Mouse (Mus musculus): ENCODE measurements around the gene Ppp2r5e. TPM values are rescaled to one million over a fixed set of nuclear protein-coding genes. Genes with fewer than 3 reads are reported as not detected.

Gene Ppp2r5e
- total RNA-seq (2023; ENCODE audit: inconsistent age), result 55.1 to 65.4 TPM (median 57.9 TPM) in 4 replicates

DNA sequence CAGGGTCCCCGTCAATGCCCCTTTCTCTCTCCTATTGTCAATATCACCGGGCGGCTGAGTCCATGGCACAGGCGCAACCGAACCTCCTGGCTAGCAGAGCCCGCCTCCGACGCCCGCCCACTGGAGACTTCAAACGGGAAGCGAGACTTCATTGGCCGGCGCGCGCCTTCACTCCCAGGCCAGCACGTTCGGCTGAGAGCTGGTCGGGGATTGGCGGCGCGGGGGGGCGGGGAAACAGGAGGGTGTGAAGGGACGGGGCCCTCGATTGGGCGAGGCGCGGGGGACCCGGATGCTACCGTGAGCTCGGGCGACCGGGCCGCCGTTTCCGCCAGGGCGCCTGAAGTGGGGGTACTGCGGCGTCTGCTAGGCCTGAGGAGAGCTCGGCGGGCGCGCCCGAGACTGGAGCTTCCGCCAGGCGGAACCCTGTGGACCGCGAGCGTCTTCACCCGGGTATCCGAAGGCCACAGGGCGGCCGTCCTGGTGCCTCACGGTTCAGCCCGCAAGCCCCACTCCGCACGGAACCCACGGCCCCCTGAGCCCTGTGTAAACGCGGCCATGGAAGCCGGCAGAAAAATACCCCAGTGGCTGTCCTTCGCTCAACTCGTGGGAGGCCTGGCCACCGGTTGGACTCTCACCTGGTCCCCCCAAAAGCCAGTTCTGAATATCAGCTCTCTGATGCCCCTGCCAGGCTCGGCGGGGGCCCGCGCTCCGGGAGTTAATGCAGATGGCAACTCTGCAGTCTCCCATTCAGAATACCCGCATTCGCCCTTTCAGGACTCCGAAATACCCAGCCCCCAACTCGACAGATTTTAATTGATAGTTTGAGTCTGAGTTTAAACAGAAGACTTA, at the start of gene Ppp2r5e:
Ppp2r5e (minus strand) TSS at position 92 of the 849 bp plus-strand sequence.

DNA sequence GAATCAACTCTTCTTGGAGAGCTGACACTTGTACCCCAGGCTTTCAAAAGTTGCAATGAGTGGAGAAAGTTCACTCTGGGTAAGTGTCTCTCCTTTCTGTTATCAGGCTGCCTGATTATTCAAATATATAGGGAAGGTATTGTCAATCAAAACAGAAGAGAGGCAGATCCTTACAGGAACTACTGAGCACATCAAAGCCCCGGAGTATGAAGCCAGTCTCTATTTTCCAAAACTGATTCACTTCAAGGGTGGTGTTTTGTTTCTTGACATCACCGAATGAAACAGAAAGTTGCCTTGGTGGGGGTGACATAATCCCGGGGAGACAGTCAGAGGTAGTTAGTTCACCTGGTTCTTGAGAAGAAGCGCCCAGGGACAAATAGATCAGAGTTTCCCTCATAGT, 179.4 kb downstream of the Ppp2r5e start, which contains the start of gene Gphb5:
Gphb5 (minus strand) TSS at position 101 of the 400 bp plus-strand sequence.

Other genes with a start within 250 kb of the Ppp2r5e start
- not detected in 4 replicates for gene Gphb5, start 179.5 kb downstream of the Ppp2r5e start, total RNA-seq (2023; ENCODE audit: inconsistent age)
- gene Wdr89, start 73.3 kb upstream of the Ppp2r5e start, total RNA-seq (2023; ENCODE audit: inconsistent age), result 4.0 to 5.9 TPM (median 5.2 TPM) in 4 replicates
- 26.1 to 29.6 TPM (median 27.2 TPM) in 4 replicates for gene Sgpp1, start 139.5 kb upstream of the Ppp2r5e start, total RNA-seq (2023; ENCODE audit: inconsistent age)
- gene Syne2, start 221.9 kb upstream of the Ppp2r5e start, total RNA-seq (2023; ENCODE audit: inconsistent age), result 15.4 to 25.9 TPM (median 17.3 TPM) in 4 replicates

Measured in B cell, adult (primary cell).